Mouse (Mus musculus) forelimb bud, embryonic 11.5 days (tissue): ENCODE measurements around the gene Pcif1.
"Not testable (repeated sequence)": the region's sequence is repeated elsewhere in the genome, so short reads cannot be mapped to it uniquely, and the experiment has no call there.

Experiments used
- DNase-seq: peaks from one replicate; pipeline ENCODE4 v3.0.0-alpha.2; 2012; ENCODE audit warnings: low read depth, low spot score

The Pcif1 gene

DNA sequence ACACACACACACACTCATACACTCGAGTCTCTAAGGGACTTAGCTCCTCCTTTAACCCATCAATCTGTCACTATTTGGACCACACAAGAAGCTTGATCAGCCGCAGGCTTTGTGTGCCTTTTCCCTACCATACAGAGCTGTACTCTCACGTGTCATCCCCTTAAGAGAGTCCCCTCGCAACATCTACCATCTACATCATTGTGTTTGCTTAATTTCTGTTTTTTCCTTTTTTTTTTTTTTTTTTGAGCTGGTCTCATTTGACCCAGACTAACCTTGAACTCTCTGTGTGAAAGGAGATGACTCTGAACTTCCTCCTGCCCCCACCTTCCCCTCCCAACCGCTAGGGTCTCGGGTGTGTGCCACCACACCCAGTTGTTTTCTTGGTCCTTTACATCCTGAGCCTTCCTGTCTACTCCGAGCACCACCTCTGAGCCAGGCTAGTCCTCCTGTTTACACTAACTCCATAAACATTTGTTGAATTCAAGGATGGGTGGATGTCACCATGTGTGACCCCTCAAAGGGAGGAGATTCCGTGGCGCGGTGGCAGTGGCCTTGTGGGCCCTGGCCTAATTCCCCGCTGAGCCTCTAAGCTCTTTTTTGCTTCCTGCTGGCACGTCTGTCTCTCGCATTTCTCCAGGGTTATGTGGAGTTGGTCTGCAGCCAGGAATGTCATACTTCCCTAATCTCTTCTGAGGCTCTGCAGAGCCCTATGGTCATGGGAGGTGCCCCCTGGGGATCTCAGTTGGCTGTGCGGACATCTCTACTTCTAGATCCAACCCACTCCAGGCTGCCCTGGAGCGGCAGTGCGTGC is 12.2 kb upstream of the Pcif1 start:
- DNase-seq = no peak

- no peak for DNase-seq
Measured at GRCm38 (mm10) chr2:164867566-164867965, 11.5 kb upstream of the Pcif1 start.

- no peak for DNase-seq
Measured at GRCm38 (mm10) chr2:164868491-164868890, 10.6 kb upstream of the Pcif1 start.

GRCm38 (mm10) chr2:164871602-164872303 is 7.4 kb upstream of the Pcif1 start:
- no peak for DNase-seq

DNA sequence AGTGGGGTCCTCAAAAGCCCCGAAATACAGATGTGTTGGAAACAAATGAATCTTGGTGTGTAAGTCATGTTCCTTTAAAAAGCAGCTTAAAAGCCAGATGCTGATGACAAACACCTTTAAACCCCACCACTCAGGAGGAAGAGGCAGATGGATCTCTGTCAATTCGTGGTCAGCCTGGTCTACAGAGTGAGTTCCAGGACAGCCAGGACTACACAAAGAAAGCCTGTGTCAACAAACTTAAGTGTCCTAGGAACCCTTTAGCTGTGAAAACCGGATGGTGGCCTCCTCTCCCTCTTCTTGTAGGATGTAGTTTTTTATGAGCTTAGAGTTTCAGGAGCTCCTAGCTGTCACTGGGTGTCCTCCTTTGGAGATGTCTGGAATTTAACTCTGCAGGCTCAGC is 5.5 kb upstream of the Pcif1 start:
- DNase-seq = no peak

- DNase-seq = no peak
Measured at GRCm38 (mm10) chr2:164874239-164874769, 4.8 kb upstream of the Pcif1 start.

- DNase-seq = not testable (repeated sequence)
Measured at GRCm38 (mm10) chr2:164875648-164876047, 3.5 kb upstream of the Pcif1 start.

- DNase-seq = not testable (repeated sequence)
Measured at GRCm38 (mm10) chr2:164877376-164878215, 1.5 kb upstream of the Pcif1 start.

DNA sequence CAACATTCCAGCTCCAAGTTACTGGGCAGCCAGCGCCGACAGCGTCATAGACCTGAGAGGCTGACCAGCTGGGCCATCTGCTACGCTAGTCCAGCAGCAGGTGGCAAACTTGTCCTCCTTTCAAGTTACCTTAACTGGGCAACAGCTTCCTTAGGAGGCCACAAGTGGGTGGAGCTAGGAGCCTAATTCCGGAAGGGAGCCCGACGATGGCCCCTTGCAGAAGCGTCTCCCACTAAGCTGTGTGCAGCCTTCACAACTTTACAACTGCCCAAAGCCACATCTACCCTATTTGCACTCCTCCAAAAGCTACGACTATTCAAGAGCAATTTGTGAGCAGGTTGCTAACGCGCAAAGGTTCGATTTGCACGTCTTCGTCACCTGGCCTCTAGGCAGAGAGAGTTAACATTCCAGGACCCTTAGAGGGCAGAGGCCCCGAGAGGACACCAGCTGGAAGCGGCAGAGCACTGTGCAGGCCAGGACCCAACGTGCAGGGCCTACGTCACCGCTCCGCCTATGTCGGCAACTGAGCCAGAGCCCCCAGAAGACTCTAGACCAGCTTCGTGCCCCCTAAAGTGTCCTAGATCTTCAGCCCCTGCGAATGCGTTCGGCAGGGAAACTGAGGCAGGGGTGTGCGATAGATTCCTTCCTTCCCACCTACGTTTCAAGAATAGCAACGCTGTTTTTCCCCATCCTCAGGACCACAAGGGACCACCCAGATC is 436 bp upstream of the Pcif1 start:
- peak; percentile 55 for DNase-seq

GRCm38 (mm10) chr2:164879568-164880277 is 619 bp downstream of the Pcif1 start:
- DNase-seq = peak; percentile 97

- DNase-seq = no peak
Measured at GRCm38 (mm10) chr2:164882619-164883018, 3.5 kb downstream of the Pcif1 start.

GRCm38 (mm10) chr2:164885788-164886187 is 6.7 kb downstream of the Pcif1 start:
- no peak for DNase-seq

DNA sequence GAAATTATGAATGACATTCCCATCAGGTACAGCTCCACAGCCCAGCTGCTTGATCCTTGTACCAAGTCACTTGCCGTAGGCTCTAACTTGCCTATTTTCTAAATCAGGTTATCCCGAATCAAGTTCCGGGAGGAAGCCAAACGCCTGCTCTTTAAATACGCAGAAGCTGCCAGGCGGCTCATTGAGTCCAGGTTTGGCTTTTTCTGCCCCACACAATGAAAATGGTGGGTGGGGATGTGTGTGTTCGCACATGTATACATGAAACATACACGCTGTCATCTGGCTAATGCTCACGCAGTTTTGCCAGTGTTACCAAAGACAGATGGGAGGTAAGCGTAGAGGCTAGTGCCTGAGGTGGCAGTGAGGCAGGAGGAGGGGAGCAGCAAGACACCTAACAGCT is 7.5 kb downstream of the Pcif1 start:
- DNase-seq = no peak

GRCm38 (mm10) chr2:164888996-164889395 is 9.9 kb downstream of the Pcif1 start:
- DNase-seq = no peak

- DNase-seq = no peak
Measured at GRCm38 (mm10) chr2:164889960-164890359, 10.9 kb downstream of the Pcif1 start.

- DNase-seq = no peak
Measured at GRCm38 (mm10) chr2:164890411-164891049, 11.4 kb downstream of the Pcif1 start.

DNA sequence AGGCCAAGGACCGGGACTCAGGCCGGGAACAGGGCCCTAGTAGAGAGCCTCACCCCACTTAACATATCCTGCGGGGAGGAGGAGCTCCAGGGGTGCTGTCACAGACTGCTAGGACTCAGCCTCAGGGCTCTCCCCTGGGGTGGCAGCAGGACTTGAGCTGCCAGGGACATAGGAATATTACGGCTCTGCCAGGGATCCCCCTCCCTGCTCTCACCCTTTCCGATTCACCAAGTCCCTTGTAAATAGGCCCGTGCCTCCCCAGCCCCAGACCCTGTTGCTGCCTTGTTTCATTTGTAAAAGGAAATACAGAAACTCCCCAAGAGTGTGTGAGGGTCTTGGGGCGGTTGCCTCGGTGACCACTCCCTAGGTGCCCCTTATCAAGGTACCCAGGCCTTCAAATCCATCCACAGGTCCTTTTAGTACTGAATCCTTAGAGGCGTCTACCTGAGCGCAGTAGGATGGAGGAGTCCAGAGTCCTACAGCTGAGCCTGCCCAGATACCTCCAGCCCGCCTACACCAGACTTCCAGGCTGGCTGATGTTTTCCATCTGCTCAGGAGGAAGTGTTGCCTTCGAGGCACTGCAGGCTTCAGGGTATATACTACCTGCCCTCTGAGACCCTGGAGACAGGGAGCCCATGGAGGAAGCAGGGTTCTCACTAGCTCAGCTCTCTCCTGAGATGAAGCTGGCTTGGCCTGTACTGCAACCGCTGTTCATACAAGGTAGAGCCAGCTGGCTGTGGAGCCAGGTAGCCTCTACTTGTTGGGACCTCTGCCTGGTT is 12.1 kb downstream of the Pcif1 start:
- DNase-seq = no peak

DNA sequence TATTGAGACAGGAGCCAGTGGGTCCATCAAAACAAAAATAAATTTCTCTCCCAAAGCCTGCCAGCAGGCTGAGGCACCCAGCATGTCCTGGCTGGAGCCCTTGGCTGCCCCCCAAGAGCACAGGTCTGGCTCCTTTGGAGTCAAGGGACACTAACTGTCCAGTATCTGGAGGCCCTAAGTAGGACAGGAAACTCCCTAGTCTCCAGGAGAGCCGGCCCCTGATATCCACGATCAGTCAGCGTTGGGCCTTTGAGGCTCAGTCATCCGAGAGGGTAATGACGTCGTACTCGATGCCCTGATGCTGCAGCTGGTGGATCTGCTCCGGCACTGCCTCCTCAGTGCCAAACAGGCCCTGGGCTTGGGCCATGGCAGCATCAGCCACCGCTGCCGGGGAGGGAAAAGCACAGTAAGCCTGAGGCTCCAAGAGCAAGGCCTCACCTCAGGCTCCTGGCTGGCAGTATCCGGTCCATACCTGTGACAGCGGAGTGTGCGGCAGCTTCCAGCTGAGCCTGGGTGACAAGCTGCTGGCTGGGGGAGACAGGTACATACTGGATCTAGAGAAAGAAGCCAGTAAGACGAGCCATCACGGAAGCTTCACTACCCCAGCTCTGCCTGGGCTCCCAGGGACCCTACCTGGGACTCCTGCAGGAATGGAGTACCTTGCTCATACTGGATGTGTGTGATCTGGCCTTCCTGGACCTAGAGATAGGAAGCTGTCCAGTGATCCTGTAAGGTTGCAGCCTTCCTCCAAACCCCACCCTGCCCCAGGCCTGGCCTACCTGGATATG is 13.0 kb downstream of the Pcif1 start:
- DNase-seq = no peak
